Mouse (Mus musculus) heart, postnatal 0 days (tissue): Measurements from ENCODE around the gene Slc16a9. TPM values are rescaled to one million over a fixed set of nuclear protein-coding genes. Genes with fewer than 3 reads are reported as not detected.
A peak's percentile ranks its signal among the peaks of the same experiment; 100 is the strongest.

Experiments used
- ATAC-seq: fragments of 200-750 bp; cut with Nextera tagmentation; 2 replicates; pipeline ENCODE4 v1.8.0; 2017; ENCODE audit warnings: low read depth, moderate number of reproducible peaks, moderate library complexity; ENCODE audit not compliant: insufficient read depth
- DNase-seq: peaks from one replicate; pipeline ENCODE4 v3.0.0-alpha.2; 2016; ENCODE audit warnings: low spot score
- H3K27ac ChIP-seq: fragments of 300-500 bp; sonication (generic); 2 replicates; pipeline ENCODE4 v1.5.1; 2014; ENCODE audit warnings: low read depth, mild to moderate bottlenecking
- H3K27me3 ChIP-seq: fragments of 300-500 bp; sonication (generic); 2 replicates; pipeline ENCODE4 v1.6.1; 2014; ENCODE audit warnings: low read length, mixed read lengths; ENCODE audit not compliant: control insufficient read depth, insufficient read depth
- H3K36me3 ChIP-seq: fragments of 300-500 bp; sonication (generic); replicated peaks from 2 replicates; pipeline ENCODE4 v1.6.1; 2014; ENCODE audit warnings: low read length, mixed read lengths; ENCODE audit not compliant: control insufficient read depth, insufficient read depth
- H3K4me1 ChIP-seq: fragments of 300-500 bp; sonication (generic); 2 replicates; pipeline ENCODE4 v1.6.1; 2014; ENCODE audit warnings: antibody characterized with exemption; ENCODE audit not compliant: control insufficient read depth, insufficient read depth
- H3K4me2 ChIP-seq: fragments of 300-500 bp; sonication (generic); 2 replicates; pipeline ENCODE4 v1.6.1; 2014; ENCODE audit warnings: low read depth, mild to moderate bottlenecking, low read length, moderate library complexity
- H3K4me3 ChIP-seq: fragments of 300-500 bp; sonication (generic); 2 replicates; pipeline ENCODE4 v1.5.1; 2014; ENCODE audit warnings: low read depth, low read length
- H3K9ac ChIP-seq: fragments of 300-500 bp; sonication (generic); replicated peaks from 2 replicates; pipeline ENCODE4 v1.6.1; 2014; ENCODE audit warnings: low read depth, low read length, mixed read lengths
- H3K9me3 ChIP-seq: fragments of 300-500 bp; sonication (generic); replicated peaks from 2 replicates; pipeline ENCODE4 v1.6.1; 2016; ENCODE audit warnings: low read length; ENCODE audit not compliant: control insufficient read depth
- CTCF ChIP-seq: IDR thresholded peaks from 2 replicates; pipeline ENCODE4 v1.5.1; 2016; ENCODE audit warnings: antibody characterized with exemption, control low read depth, low read depth
- EP300 ChIP-seq: IDR thresholded peaks from 2 replicates; pipeline ENCODE4 v1.6.1; 2016; ENCODE audit warnings: antibody characterized with exemption, low read depth
- WGBS: fragments of 180-500 bp; shearing (Covaris S2); extraction: QIAGEN DNeasy Blood & Tissue Kit; methylation state at CpG from one replicate; pipeline ENCODE4 v1.1.7; 2014; 5-methylcytosine and 5-hydroxymethylcytosine counted together
- polyA plus RNA-seq: library from polyadenylated mRNA; unstranded; fragments of >200 nt; fragmentation: Nextera tagmentation; extraction: Ambion mirVana; gene quantifications from 2 replicates; pipeline ENCODE4 v1.2.1, GENCODE M21; 2015
- total RNA-seq: library from RNA; depleted of rRNA; stranded (reverse); fragments of >200 nt; gene quantifications from 2 replicates; pipeline ENCODE4 v1.2.3, GENCODE M21; 2014; ENCODE audit warnings: low replicate concordance

Gene Slc16a9
- total and polyA plus RNA-seq, 2 experiments from 2014 or later, result 0.86 to 1.6 TPM

GRCm38 (mm10) chr10:70230352-70230751 lies 14.5 kb upstream of the Slc16a9 start:
- ATAC-seq (peak; percentile 64; the same call in 1 of the 2 replicates), DNase-seq (no peak)
- Histone ChIP-seq H3K9ac (no peak overlapping the region), H3K27me3 (no peaks in the 10 kb centered on the region), H3K4me1 (no peaks in the 10 kb centered on the region), H3K36me3 (no peaks in the 10 kb centered on the region), H3K9me3 (no peaks in the 10 kb centered on the region), H3K4me2 (no peak overlapping the region), H3K4me3 (no peak overlapping the region), H3K27ac (no peak overlapping the region)
- TF ChIP-seq CTCF (no peak), EP300 (no peak)
- 58% methylated on average over 6 of the region's 6 CpGs for WGBS

- H3K4me3 ChIP-seq, result no peak overlapping the region
- WGBS, result 50% methylated on average over 2 of the region's 2 CpGs
- no peaks in the 10 kb centered on the region for H3K27me3 ChIP-seq
- no peak for ATAC-seq
- TF ChIP-seq EP300 (no peak), CTCF (no peak)
- H3K4me2 ChIP-seq, result no peak overlapping the region
- H3K4me1 ChIP-seq, result no peaks in the 10 kb centered on the region
- no peak overlapping the region for H3K9ac ChIP-seq
- H3K36me3 ChIP-seq, result no peaks in the 10 kb centered on the region
- H3K9me3 ChIP-seq, result no peaks in the 10 kb centered on the region
- no peak overlapping the region for H3K27ac ChIP-seq
- no peak for DNase-seq
These were observed 7.0 kb upstream of the Slc16a9 start for GRCm38 (mm10) chr10:70237936-70238335.

- Histone ChIP-seq H3K4me3 (no peak overlapping the region), H3K27me3 (peaks cover 16% of the 10 kb centered on the region), H3K4me1 (no peaks in the 10 kb centered on the region), H3K27ac (no peak overlapping the region), H3K9ac (no peak overlapping the region), H3K4me2 (no peak overlapping the region), H3K9me3 (no peaks in the 10 kb centered on the region), H3K36me3 (no peaks in the 10 kb centered on the region)
- TF ChIP-seq CTCF, result no peak
- no peak for TF ChIP-seq EP300
- DNase-seq (no peak), ATAC-seq (no peak)
- WGBS, result 47% methylated on average over 8 of the region's 8 CpGs
These were observed 2.0 kb upstream of the Slc16a9 start for GRCm38 (mm10) chr10:70242751-70243444.

GRCm38 (mm10) chr10:70245559-70245945 lies 652 bp downstream of the Slc16a9 start:
- Histone ChIP-seq H3K36me3 (no peaks in the 10 kb centered on the region), H3K4me3 (peak overlapping the region; percentile 65), H3K4me1 (no peaks in the 10 kb centered on the region), H3K9ac (peak overlapping the region; percentile 62), H3K27me3 (peaks cover 16% of the 10 kb centered on the region), H3K4me2 (peak overlapping the region; percentile 96), H3K27ac (no peak overlapping the region), H3K9me3 (no peaks in the 10 kb centered on the region)
- TF ChIP-seq CTCF (no peak), EP300 (no peak)
- no peak for DNase-seq
- WGBS, result 1% methylated on average over 16 of the region's 16 CpGs
- no peak for ATAC-seq

- Histone ChIP-seq H3K4me2 (peak overlapping the region; percentile 96), H3K27me3 (peaks cover 16% of the 10 kb centered on the region), H3K4me1 (no peaks in the 10 kb centered on the region), H3K4me3 (peak overlapping the region; percentile 65; the same call in 1 of the 2 replicates), H3K9me3 (no peaks in the 10 kb centered on the region), H3K27ac (no peak overlapping the region), H3K36me3 (no peaks in the 10 kb centered on the region), H3K9ac (no peak overlapping the region)
- DNase-seq (no peak), ATAC-seq (no peak)
- no peak for TF ChIP-seq EP300
- TF ChIP-seq CTCF, result no peak
- 46% methylated on average over 9 of the region's 9 CpGs for WGBS
These were observed 1.2 kb downstream of the Slc16a9 start for GRCm38 (mm10) chr10:70246076-70246475.

GRCm38 (mm10) chr10:70250354-70250753 lies 5.5 kb downstream of the Slc16a9 start:
- Histone ChIP-seq H3K36me3 (no peaks in the 10 kb centered on the region), H3K4me1 (no peaks in the 10 kb centered on the region), H3K9me3 (no peaks in the 10 kb centered on the region), H3K4me3 (no peak overlapping the region), H3K27ac (no peak overlapping the region), H3K27me3 (peaks cover 12% of the 10 kb centered on the region), H3K9ac (no peak overlapping the region), H3K4me2 (no peak overlapping the region)
- WGBS, result 76% methylated on average over 4 of the region's 4 CpGs
- DNase-seq (no peak), ATAC-seq (no peak)
- TF ChIP-seq CTCF (no peak), EP300 (no peak)
